Mouse (Mus musculus) hindbrain, embryonic 14.5 days (tissue): Measurements from ENCODE around the gene Alkbh4. TPM values are rescaled to one million over a fixed set of nuclear protein-coding genes. Genes with fewer than 3 reads are reported as not detected.

Experiments
- microRNA-seq: library from miRNA; unstranded; fragments of <30 nt; microRNA quantifications from one replicate; pipeline ENCODE4, GENCODE M21; 2016
- polyA plus RNA-seq: library from polyadenylated mRNA; unstranded; fragments of >200 nt; fragmentation: Nextera tagmentation; extraction: Ambion mirVana; gene quantifications from 2 replicates; pipeline ENCODE4 v1.2.1, GENCODE M21; 2014

The Alkbh4 gene
- polyA plus RNA-seq, 1 experiment from 2014 or later, result 17.1 TPM

Small RNAs within 50 kb of the gene (microRNA-seq; reads per million reads assigned to microRNA genes)
- gene Mir7035, result 0.81 reads per million

Other genes with a start within 250 kb of the Alkbh4 start
- 10.3 and 10.6 TPM in 2 replicates for gene Hspb1, start 248.2 kb upstream of the Alkbh4 start, polyA plus RNA-seq
- 429 and 481 TPM in 2 replicates for gene Ywhag, start 201.5 kb upstream of the Alkbh4 start, polyA plus RNA-seq
- 1.5 TPM in 2 replicates for gene Ssc4d, start 161.6 kb upstream of the Alkbh4 start, polyA plus RNA-seq
- gene Zp3, start 156.0 kb upstream of the Alkbh4 start, polyA plus RNA-seq, result not detected in 2 replicates
- gene Dtx2, start 141.3 kb upstream of the Alkbh4 start, polyA plus RNA-seq, result 23.1 and 24.2 TPM in 2 replicates
- gene Upk3b, start 97.7 kb upstream of the Alkbh4 start, polyA plus RNA-seq, result not detected in 2 replicates
- not detected in 2 replicates for gene Upk3bl, start 81.7 kb upstream of the Alkbh4 start, polyA plus RNA-seq
- 13.6 and 15.0 TPM in 2 replicates for gene Rasa4, start 52.2 kb upstream of the Alkbh4 start, polyA plus RNA-seq
- gene Polr2j, start 19.5 kb upstream of the Alkbh4 start, polyA plus RNA-seq, result 209 and 235 TPM in 2 replicates
- 18.2 and 20.5 TPM in 2 replicates for gene Lrwd1, start 72 bp upstream of the Alkbh4 start, polyA plus RNA-seq
- 34.6 and 37.5 TPM in 2 replicates for gene Orai2, start 34.6 kb downstream of the Alkbh4 start, polyA plus RNA-seq
- 59.0 and 61.7 TPM in 2 replicates for gene Prkrip1, start 62.8 kb downstream of the Alkbh4 start, polyA plus RNA-seq
- 24.6 and 24.8 TPM in 2 replicates for gene Sh2b2, start 110.4 kb downstream of the Alkbh4 start, polyA plus RNA-seq